Comparison of ENCODE assay signal across 7 mouse cellular contexts in the genomic region with DNA sequence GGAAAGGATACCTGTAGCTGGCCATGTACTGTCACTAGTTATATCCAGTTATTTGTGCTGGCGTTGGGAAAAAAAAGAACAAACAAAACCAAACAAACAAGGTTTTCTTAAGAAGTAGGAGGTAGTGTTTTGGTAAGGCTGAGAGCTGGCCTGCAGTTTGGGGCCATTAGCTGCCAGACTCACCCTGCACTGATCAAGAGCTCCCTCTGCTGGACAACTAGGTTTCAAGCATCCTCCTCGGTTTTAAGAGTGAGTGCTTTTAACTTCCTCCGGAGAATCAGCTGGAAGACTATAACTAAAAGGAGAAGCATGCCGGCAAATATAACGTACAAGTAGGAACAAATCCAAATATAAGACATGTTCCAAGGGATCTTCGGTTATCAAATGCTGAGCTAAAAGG. TPM values are rescaled to one million over a fixed set of nuclear protein-coding genes. Genes with fewer than 3 reads are reported as not detected.
DNase-seq lines count a peak whose midpoint lies in the region.

No protein-coding gene starts in this region.

- intact Hi-C loops in left cerebral cortex, postnatal 25 days (cut with DNase I): loop anchor here (5.0 kb wide), 1 partner anchor 94 kb away; a partner anchor contains a TSS

- DNase-seq in 3134 (ENCODE audit: extremely low read depth, insufficient read length, low spot score) (peak; percentile 34), 3T3-L1 (ENCODE audit: low read depth, low spot score) (peak; percentile 86)
- DNase-seq in adrenal gland, postnatal 14 days: peak; percentile 62
- DNase-seq in embryo, embryonic 11 days: peak; percentile 75
- DNase-seq in induced T-regulatory cell, adult 2 months (ENCODE audit: low read depth): peak; percentile 74
- peak; percentile 53 to 76 for DNase-seq in left cerebral cortex, postnatal 25 days (ENCODE audit: low spot score in 2 of 2)
- peak; percentile 32 for DNase-seq in retina, adult 2 months (ENCODE audit: low read depth, low spot score)

RNA-seq across cellular contexts. Expression of a gene that starts 19.8 kb away (rescaled TPM):
- not detected in 2 replicates for total RNA-seq in adrenal gland, postnatal 14 days (2021)
- total RNA-seq in left cerebral cortex, postnatal 25 days (2021): not detected

Comparison
In these comparisons a context has a peak if more than half of its experiments do, and no peak if none do; other contexts are left out.
1. Peak in every context shown above with its lines: DNase-seq.
2. DNase-seq: peak in every context shown above with its lines; median percentile 86 in 3T3-L1; 75 in embryo, embryonic 11 days; 74 in induced T-regulatory cell, adult 2 months; 64 in left cerebral cortex, postnatal 25 days; 62 in adrenal gland, postnatal 14 days; 34 in 3134; 32 in retina, adult 2 months.